Mouse (Mus musculus) intestine, postnatal 0 days (tissue): ENCODE data around the gene Capn15. TPM values are rescaled to one million over a fixed set of nuclear protein-coding genes. Genes with fewer than 3 reads are reported as not detected.

Experiments
- ATAC-seq: fragments of 200-750 bp; cut with Nextera tagmentation; 2 replicates; pipeline ENCODE4 v1.8.0; 2017; ENCODE audit warnings: mild to moderate bottlenecking, moderate TSS enrichment, moderate library complexity
- H3K27ac ChIP-seq: fragments of 300-500 bp; sonication (generic); 2 replicates; pipeline ENCODE4 v1.5.1; 2014; ENCODE audit warnings: mild to moderate bottlenecking, low read depth, low read length, moderate library complexity
- H3K27me3 ChIP-seq: fragments of 300-500 bp; sonication (generic); replicated peaks from 2 replicates; pipeline ENCODE4 v1.6.1; 2014; ENCODE audit warnings: low read length, mixed read lengths; ENCODE audit not compliant: control insufficient read depth, insufficient read depth
- H3K36me3 ChIP-seq: fragments of 300-500 bp; sonication (generic); 2 replicates; pipeline ENCODE4 v1.6.1; 2014; ENCODE audit warnings: mild to moderate bottlenecking, moderate library complexity; ENCODE audit not compliant: control insufficient read depth, insufficient read depth
- H3K4me1 ChIP-seq: fragments of 300-500 bp; sonication (generic); replicated peaks from 2 replicates; pipeline ENCODE4 v1.6.1; 2014; ENCODE audit warnings: antibody characterized with exemption, low read length, mixed read lengths; ENCODE audit not compliant: control insufficient read depth, insufficient read depth
- H3K4me2 ChIP-seq: fragments of 300-500 bp; sonication (generic); replicated peaks from 2 replicates; pipeline ENCODE4 v1.6.1; 2014; ENCODE audit warnings: low read depth, mild to moderate bottlenecking, moderate library complexity
- H3K4me3 ChIP-seq: fragments of 300-500 bp; sonication (generic); 2 replicates; pipeline ENCODE4 v1.5.1; 2014; ENCODE audit warnings: low read depth, low read length
- H3K9ac ChIP-seq: fragments of 300-500 bp; sonication (generic); 2 replicates; pipeline ENCODE4 v1.6.1; 2014; ENCODE audit warnings: mild to moderate bottlenecking, low read depth, low read length
- H3K9me3 ChIP-seq: fragments of 300-500 bp; sonication (generic); 2 replicates; pipeline ENCODE4 v1.6.1; 2016; ENCODE audit warnings: mixed run types; ENCODE audit not compliant: control insufficient read depth
- CTCF ChIP-seq: sonication (generic); IDR thresholded peaks from 2 replicates; pipeline ENCODE4 v1.5.1; 2016; ENCODE audit warnings: low read depth, mild to moderate bottlenecking, control low read depth, antibody characterized with exemption, moderate library complexity
- WGBS: fragments of 180-500 bp; shearing (Covaris S2); extraction: QIAGEN DNeasy Blood & Tissue Kit; methylation state at CpG from one replicate; pipeline ENCODE4 v1.1.7; 2014; 5-methylcytosine and 5-hydroxymethylcytosine counted together
- polyA plus RNA-seq: library from polyadenylated mRNA; unstranded; fragments of >200 nt; fragmentation: Nextera tagmentation; extraction: Ambion mirVana; gene quantifications from 2 replicates; pipeline ENCODE4 v1.2.1, GENCODE M21; 2015

The Capn15 gene
- polyA plus RNA-seq, 1 experiment from 2014 or later: 29.5 TPM

- Histone ChIP-seq H3K9ac (no peak overlapping the region), H3K36me3 (peaks cover 40% of the 10 kb centered on the region), H3K27ac (no peak overlapping the region), H3K9me3 (no peaks in the 10 kb centered on the region), H3K4me1 (no peaks in the 10 kb centered on the region), H3K27me3 (no peaks in the 10 kb centered on the region), H3K4me2 (no peak overlapping the region), H3K4me3 (no peak overlapping the region)
- TF ChIP-seq CTCF: no peak
- 80% methylated on average over 2 of the region's 2 CpGs for WGBS
- no peak for ATAC-seq
Observed at GRCm38 (mm10) chr17:25925348-25925747, 60.2 kb downstream of the Capn15 start.

GRCm38 (mm10) chr17:25922120-25922519 is 63.5 kb downstream of the Capn15 start:
- Histone ChIP-seq H3K4me2 (no peak overlapping the region), H3K27me3 (no peaks in the 10 kb centered on the region), H3K4me3 (no peak overlapping the region), H3K27ac (no peak overlapping the region), H3K9ac (no peak overlapping the region), H3K36me3 (peaks cover 15% of the 10 kb centered on the region), H3K4me1 (peaks cover 11% of the 10 kb centered on the region), H3K9me3 (no peaks in the 10 kb centered on the region)
- 80% methylated on average over 5 of the region's 5 CpGs for WGBS
- no peak for TF ChIP-seq CTCF
- ATAC-seq: no peak

GRCm38 (mm10) chr17:25919786-25920642 is 65.6 kb downstream of the Capn15 start:
- Histone ChIP-seq H3K36me3 (no peaks in the 10 kb centered on the region), H3K9ac (peak overlapping the region; percentile 55), H3K4me2 (peak overlapping the region; percentile 89), H3K9me3 (no peaks in the 10 kb centered on the region), H3K27ac (peak overlapping the region; percentile 89), H3K4me1 (peaks cover 17% of the 10 kb centered on the region), H3K4me3 (peak overlapping the region; percentile 75), H3K27me3 (no peaks in the 10 kb centered on the region)
- WGBS: under 1% methylated on average over 35 of the region's 40 CpGs
- peak; percentile 0; the same call in 1 of the 2 replicates for TF ChIP-seq CTCF
- ATAC-seq: peak; percentile 98

- Histone ChIP-seq H3K9me3 (no peaks in the 10 kb centered on the region), H3K4me1 (peaks cover 17% of the 10 kb centered on the region), H3K9ac (peak within 1 kb of the TSS; percentile 83), H3K36me3 (no peaks in the 10 kb centered on the region), H3K4me2 (peak within 1 kb of the TSS; percentile 89), H3K27ac (peak within 1 kb of the TSS; percentile 89), H3K4me3 (peak within 1 kb of the TSS; percentile 75), H3K27me3 (no peaks in the 10 kb centered on the region)
- no peak for ATAC-seq
- no peak for TF ChIP-seq CTCF
- WGBS: 0% methylated on average over 55 of the region's 78 CpGs
Observed at GRCm38 (mm10) chr17:25919144-25919785, 66.3 kb downstream of the Capn15 start, which contains the start of gene Rab40c. Gene Rab40c, minus strand, starts transcription at chr17:25919727.

GRCm38 (mm10) chr17:25918037-25918750 is 67.4 kb downstream of the Capn15 start:
- Histone ChIP-seq H3K9ac (peak overlapping the region; percentile 83), H3K36me3 (no peaks in the 10 kb centered on the region), H3K9me3 (no peaks in the 10 kb centered on the region), H3K27me3 (no peaks in the 10 kb centered on the region), H3K4me1 (peaks cover 17% of the 10 kb centered on the region), H3K4me2 (peak overlapping the region; percentile 89), H3K27ac (peak overlapping the region; percentile 60), H3K4me3 (peak overlapping the region; percentile 75)
- no peak for TF ChIP-seq CTCF
- ATAC-seq: no peak
- 72% methylated on average over 9 of the region's 9 CpGs for WGBS
